Mouse (Mus musculus): ENCODE data around the gene Zfp112.
"Not testable (repeated sequence)": the region's sequence is repeated elsewhere in the genome, so short reads cannot be mapped to it uniquely, and the experiment has no call there.

Gene Zfp112

GRCm38 (mm10) chr7:24112156-24112856, at the start of gene Zfp112:
Zfp112 (plus strand) TSS chr7:24112314.
- peak; percentile 58 for DNase-seq (ENCODE audit: low spot score)

DNA sequence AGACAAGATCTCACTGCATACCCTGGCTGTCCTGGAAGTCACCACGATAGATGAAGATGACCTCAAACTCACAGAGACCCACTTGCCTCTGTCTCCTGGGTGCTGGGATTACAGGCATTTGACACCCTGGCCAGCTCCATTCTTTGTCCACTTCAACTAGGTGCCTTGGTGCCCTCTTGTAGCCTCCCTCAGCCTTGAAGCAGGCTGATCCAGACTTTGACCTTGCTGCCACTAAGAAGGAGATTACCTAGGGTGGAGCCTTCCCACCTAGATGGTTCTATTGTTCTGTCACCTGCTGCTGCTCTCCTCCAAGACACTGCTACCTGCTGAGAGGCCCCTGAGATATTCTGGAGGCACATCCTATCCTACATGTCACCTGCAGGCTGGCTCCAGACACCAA, 37.7 kb upstream of the Zfp112 start:
- not testable (repeated sequence) for DNase-seq (ENCODE audit: low spot score)

GRCm38 (mm10) chr7:24081634-24082431, 30.3 kb upstream of the Zfp112 start, which contains the start of gene Zfp180:
Zfp180 (plus strand) TSS chr7:24081924.
- peak; percentile 87 for DNase-seq (ENCODE audit: low spot score)

- DNase-seq (ENCODE audit: low spot score), result no peak
These were observed 29.5 kb upstream of the Zfp112 start for GRCm38 (mm10) chr7:24082457-24083235.

DNA sequence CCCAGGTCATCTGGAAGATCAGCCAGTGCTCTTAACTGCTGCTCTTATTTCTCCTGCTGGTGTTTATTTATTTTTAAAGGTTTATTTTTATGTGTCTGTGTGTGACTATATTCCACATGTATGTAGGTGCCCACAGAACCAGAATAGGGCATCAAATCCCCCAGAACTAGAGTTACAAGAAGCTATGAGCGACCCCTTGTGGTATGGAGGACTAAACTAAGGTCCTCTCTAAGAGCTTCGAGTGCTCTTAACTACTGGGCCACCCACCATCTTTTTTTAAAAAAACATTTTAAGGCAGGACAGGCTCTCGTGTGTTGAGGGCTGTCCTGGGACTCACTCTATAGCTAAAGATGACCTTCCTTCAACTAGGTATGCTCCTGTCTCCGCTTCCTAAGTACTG, 25.2 kb upstream of the Zfp112 start:
- no peak for DNase-seq (ENCODE audit: low spot score)

GRCm38 (mm10) chr7:24087485-24088125, 24.5 kb upstream of the Zfp112 start:
- no peak for DNase-seq (ENCODE audit: low spot score)

GRCm38 (mm10) chr7:24104403-24104802, 7.7 kb upstream of the Zfp112 start:
- DNase-seq (ENCODE audit: low spot score), result no peak

- no peak for DNase-seq (ENCODE audit: low spot score)
These were observed 6.9 kb upstream of the Zfp112 start for GRCm38 (mm10) chr7:24105144-24105703.

DNA sequence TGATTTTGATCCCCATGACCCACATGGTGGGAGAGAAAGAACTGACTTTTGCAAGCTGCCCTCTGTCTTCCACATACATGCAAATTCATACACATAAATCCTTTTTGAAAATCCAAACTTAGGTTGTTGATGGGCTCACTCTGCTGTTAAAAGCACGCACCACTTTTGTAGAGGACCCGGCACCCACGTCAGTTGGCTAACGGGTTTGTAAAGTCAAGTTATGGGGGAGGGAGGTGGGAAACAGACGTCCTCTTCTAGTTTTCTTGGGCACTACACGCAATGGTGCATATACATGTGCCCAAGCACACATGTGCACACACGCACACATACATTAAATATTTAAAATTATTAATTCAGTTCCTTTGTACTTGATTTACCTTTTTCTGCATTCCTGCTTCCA, 1.3 kb upstream of the Zfp112 start:
- DNase-seq (ENCODE audit: low spot score), result no peak

- DNase-seq (ENCODE audit: low spot score), result no peak
These were observed 350 bp upstream of the Zfp112 start for GRCm38 (mm10) chr7:24111772-24112155.

- DNase-seq (ENCODE audit: low spot score), result peak; percentile 21
These were observed 887 bp downstream of the Zfp112 start for GRCm38 (mm10) chr7:24113001-24113400.

- DNase-seq (ENCODE audit: low spot score), result no peak
These were observed 4.5 kb downstream of the Zfp112 start for GRCm38 (mm10) chr7:24116655-24117054.

GRCm38 (mm10) chr7:24133425-24133995, 21.4 kb downstream of the Zfp112 start:
- no peak for DNase-seq (ENCODE audit: low spot score)

DNA sequence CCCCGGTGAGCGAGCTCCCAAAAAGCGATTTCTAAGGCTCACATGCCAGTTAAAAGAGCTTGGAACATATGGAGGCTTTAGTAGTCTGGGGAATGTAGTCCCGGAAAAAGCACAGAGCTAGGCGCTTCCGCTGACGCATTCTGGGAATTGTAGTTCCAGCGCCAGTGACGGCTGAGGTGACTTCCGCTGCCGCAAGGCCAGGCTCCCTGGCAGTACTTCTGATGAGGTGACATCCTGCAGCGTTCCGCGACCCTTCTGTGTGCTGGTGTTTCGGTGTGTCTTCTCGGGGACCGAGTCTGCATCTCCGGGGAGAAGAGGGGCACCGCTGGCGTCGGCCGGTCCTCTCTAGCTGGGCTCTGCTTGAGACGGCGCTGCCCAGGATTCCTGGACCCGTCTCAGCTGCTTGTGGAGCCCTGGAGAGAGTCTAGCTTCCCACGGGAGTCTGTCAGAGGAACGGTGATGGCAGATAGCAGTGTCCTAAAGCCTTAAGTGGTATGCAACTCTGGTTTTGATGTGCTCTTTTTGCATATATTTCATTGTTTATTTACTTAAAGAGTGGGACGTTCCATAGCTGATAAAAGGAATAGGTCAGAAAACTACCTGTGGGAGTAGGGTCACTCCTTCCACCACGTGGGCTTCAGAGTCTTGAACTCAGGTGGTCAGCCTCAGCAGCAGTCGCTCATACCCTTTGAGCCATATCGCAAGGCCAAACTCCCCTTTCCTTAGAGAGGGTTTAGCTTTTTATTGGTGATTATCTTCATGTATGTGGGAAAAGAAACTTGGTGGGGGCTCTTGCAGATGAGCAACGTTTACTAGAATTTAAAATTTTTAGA, 22.1 kb downstream of the Zfp112 start, which contains the start of gene Zfp235:
Gene Zfp235, plus strand, starts transcription at position 174 of the 833 bp plus-strand sequence.
- peak; percentile 74 for DNase-seq (ENCODE audit: low spot score)

DNA sequence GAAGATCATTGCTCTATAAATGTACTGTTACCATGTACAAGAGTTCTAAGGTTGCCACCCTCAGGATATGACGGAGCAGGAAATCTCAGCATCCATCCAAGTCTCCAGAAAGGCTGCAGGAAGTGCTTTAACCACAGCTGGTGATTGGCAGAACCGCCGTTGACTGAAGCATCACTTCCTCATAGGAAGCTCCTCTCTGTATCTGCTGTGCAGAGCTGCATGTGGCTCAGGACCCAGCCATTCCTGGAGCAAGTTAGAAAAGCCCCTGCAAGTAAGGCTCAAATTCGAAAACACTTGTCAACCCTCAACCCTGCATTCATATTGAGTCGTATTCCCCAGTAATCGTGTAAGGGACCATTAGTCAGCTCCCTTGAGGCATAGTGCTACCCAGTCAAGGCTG, 30.5 kb downstream of the Zfp112 start:
- no peak for DNase-seq (ENCODE audit: low spot score)

DNA sequence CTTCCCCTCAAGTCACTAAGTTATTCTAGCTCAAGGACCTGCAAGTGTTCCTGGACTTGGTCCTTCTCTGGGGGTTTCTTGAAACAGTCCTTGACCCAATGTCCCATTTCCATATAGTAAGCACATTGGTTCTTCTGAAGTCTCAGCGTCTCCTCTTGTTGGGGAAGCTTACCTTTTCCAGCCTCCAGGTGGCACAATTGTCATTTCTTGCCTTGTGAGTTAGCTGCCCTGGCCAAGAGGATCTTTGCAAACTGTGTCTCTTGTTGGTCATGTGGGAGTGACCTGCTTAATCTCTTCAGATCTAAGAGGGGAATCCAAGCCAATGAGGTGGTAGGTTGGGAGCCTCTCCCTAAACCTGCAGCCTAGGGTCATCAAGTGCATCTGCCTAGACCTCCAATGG, 41.2 kb downstream of the Zfp112 start:
- no peak for DNase-seq (ENCODE audit: low spot score)

DNA sequence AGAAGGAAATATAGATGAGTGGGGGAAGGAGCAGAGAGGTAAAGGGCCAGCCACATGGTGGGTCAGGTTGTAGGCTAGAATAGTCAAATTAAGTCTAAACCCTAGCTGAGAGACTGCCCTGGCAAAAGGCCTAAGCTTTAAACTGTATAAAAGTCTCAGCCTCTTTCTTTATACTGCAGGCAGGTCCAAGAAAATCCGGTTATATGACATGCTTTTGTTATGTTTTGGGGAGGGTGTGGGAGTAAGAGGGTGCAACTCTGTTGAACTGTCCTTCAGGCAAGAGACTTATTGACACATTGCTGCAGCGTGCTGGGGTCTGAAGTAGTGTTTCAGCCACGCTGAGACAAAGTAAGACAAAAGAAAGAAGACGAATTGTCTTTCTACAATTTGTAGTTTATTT, 60.1 kb downstream of the Zfp112 start:
- no peak for DNase-seq (ENCODE audit: low spot score)

GRCm38 (mm10) chr7:24174618-24175336, 62.7 kb downstream of the Zfp112 start, which contains the start of gene Zfp114:
Zfp114 (plus strand) TSS chr7:24175060.
- DNase-seq (ENCODE audit: low spot score), result peak; percentile 60

GRCm38 (mm10) chr7:24175337-24175711, 63.2 kb downstream of the Zfp112 start:
- DNase-seq (ENCODE audit: low spot score), result no peak

Measured in ovary, postnatal 14 days (tissue).